Mouse (Mus musculus) adrenal gland, postnatal 10 days (tissue): ENCODE results near the gene Olfr1106. TPM values are rescaled to one million over a fixed set of nuclear protein-coding genes. Genes with fewer than 3 reads are reported as not detected.

Experiments used
- DNase-seq: peaks from one replicate; pipeline ENCODE4 v3.0.0; 2021; ENCODE audit warnings: mixed read lengths
- long read RNA-seq, 2 experiments: library from polyadenylated mRNA; stranded (forward); transcript quantifications; one replicate each; pipeline ENCODE4 v2.0.0; 2021
- total RNA-seq, 2 experiments: library from RNA; stranded (reverse); gene quantifications; 2 replicates each; pipeline ENCODE4 v1.2.3; 2021

Gene Olfr1106
- total RNA-seq, result not detected
- long read RNA-seq, experiment 1, result 0 reads
- long read RNA-seq, experiment 2, result 0 reads

- no peak for DNase-seq
Measured at GRCm38 (mm10) chr2:87052173-87052572, at the start of gene Olfr1106. Gene Olfr1106 (minus strand): TSS chr2:87052273.

- no peak for DNase-seq
Measured at GRCm38 (mm10) chr2:87095908-87096307, 43.8 kb upstream of the Olfr1106 start, which contains the start of gene Olfr1109. Gene Olfr1109 (minus strand): TSS chr2:87096008.

- no peak for DNase-seq
Measured at GRCm38 (mm10) chr2:87075717-87076116, 23.6 kb upstream of the Olfr1106 start, which contains the start of gene Olfr1107. Gene Olfr1107 (minus strand): TSS chr2:87075817.

GRCm38 (mm10) chr2:87036431-87036830 lies 15.6 kb downstream of the Olfr1106 start, which contains the start of gene Olfr1105:
Gene Olfr1105 (minus strand): TSS chr2:87036531.
- no peak for DNase-seq

GRCm38 (mm10) chr2:87026980-87027379 lies 25.1 kb downstream of the Olfr1106 start, which contains the start of gene Olfr1104:
Gene Olfr1104 (minus strand): TSS chr2:87027080.
- DNase-seq, result no peak

GRCm38 (mm10) chr2:86998098-86998497 lies 54.0 kb downstream of the Olfr1106 start, which contains the start of gene Olfr1102:
Gene Olfr1102 (plus strand): TSS chr2:86998398.
- no peak for DNase-seq

Other genes starting within 250 kb of the Olfr1106 start
- gene Olfr141, start 242.3 kb downstream of the Olfr1106 start, total RNA-seq, result not detected
- not detected for gene Olfr1094, start 227.6 kb downstream of the Olfr1106 start, total RNA-seq
- gene Olfr1095, start 200.6 kb downstream of the Olfr1106 start, total RNA-seq, result not detected
- not detected for gene Gm13723, start 177.5 kb downstream of the Olfr1106 start, total RNA-seq
- not detected for gene Olfr1097, start 160.1 kb downstream of the Olfr1106 start, total RNA-seq
- not detected for gene Olfr1098, start 127.7 kb downstream of the Olfr1106 start, total RNA-seq
- not detected for gene Olfr1099, start 91.6 kb downstream of the Olfr1106 start, total RNA-seq
- not detected for gene Olfr1100, start 72.3 kb downstream of the Olfr1106 start, total RNA-seq
- gene Olfr1101, start 61.1 kb downstream of the Olfr1106 start, total RNA-seq, result not detected
- gene Olfr1102, start 53.9 kb downstream of the Olfr1106 start, total RNA-seq, result not detected
- gene Olfr1104, start 25.2 kb downstream of the Olfr1106 start, total RNA-seq, result not detected
- not detected for gene Olfr1105, start 15.7 kb downstream of the Olfr1106 start, total RNA-seq
- not detected for gene Olfr1107, start 23.5 kb upstream of the Olfr1106 start, total RNA-seq
- not detected for gene Olfr1109, start 43.7 kb upstream of the Olfr1106 start, total RNA-seq
- gene Olfr259, start 62.3 kb upstream of the Olfr1106 start, total RNA-seq, result not detected
- gene Olfr1110, start 88.0 kb upstream of the Olfr1106 start, total RNA-seq, result not detected
- gene Olfr1111, start 100.4 kb upstream of the Olfr1106 start, total RNA-seq, result not detected
- not detected for gene Olfr1112, start 135.5 kb upstream of the Olfr1106 start, total RNA-seq
- not detected for gene Olfr1113, start 156.7 kb upstream of the Olfr1106 start, total RNA-seq
- gene Olfr1115, start 195.7 kb upstream of the Olfr1106 start, total RNA-seq, result not detected
- gene Olfr1116, start 215.3 kb upstream of the Olfr1106 start, total RNA-seq, result not detected